Mouse (Mus musculus) retina, embryonic 14.5 days (tissue): Measurements from ENCODE around the gene Slc25a13.
"Not testable (repeated sequence)": the region's sequence is repeated elsewhere in the genome, so short reads cannot be mapped to it uniquely, and the experiment has no call there.

ENCODE experiments used
- DNase-seq: peaks from one replicate; pipeline ENCODE4 v3.0.0-alpha.2; 2015; ENCODE audit warnings: low spot score

Slc25a13 gene

DNA sequence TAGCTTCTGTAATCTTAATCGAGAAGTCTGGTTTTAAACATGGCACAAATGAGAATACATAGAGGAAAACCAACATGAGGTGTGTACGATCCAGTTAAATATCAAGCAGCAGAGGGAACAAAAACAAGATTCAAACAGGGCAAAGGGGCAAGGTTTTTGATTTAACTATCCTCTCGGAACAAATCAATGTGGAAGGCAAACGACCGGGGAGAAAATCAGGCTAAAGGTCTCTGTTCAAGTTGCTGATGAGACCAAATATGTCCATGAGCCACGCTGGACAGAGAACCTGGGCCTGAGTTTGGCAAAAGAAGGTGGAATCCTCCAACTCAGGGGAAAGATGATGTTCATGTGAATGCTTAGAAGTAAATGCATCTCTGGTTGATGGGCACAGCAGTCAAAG lies 14.5 kb downstream of the Slc25a13 start:
- DNase-seq, result no peak

- no peak for DNase-seq
These were observed 15.0 kb downstream of the Slc25a13 start for GRCm38 (mm10) chr6:6201977-6202376.

DNA sequence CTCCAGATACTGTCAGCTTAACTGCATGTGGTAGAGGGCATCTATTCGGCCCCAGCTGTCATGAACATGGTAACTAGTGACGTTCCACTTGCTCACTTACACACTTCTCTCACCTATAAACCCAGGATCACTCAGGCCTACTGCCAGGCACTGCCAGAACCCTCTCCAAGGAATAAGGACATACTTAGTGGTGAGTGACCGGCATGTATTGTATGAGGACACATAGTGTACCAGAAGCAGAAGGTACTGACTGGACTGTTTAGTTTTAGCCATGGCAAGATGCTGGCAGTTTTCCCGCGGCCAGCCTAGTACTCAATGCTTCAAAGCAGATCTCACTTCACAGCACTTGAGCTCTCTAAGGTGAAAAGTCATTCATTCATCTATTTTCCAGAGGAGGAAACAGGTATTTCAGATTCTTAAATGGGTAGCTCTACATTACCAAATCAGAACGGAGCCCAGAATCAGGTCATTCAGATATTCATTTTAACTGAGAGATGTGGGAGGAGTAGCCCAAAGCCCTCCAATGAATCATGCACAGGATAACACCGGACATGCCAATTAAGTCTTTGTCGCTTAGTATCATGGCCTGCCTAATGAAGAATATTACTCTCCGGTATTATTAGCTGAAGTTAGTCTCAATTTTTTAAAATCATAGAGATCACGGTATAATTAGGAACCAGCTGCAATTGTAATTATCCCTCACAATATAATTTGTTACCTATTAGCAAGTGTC lies 17.7 kb downstream of the Slc25a13 start:
- no peak for DNase-seq

DNA sequence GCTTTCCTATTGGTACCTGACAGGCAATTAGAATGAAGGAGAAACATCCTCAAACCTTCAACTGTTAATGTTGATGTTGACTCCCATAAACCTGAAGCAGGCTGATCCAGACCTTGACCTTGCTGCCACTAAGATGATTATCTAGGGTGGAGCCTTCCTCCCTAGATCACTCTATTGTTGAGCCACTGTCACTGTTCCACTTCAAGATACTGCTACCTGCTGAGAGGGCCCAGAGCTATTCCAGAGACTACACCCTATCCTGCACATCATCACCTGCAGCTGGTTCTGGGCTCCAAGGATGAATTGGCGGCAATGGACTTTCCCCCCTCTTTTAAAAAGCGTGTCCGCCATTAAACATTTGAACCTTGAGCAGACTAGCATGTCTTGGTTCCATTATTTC lies 18.9 kb downstream of the Slc25a13 start:
- not testable (repeated sequence) for DNase-seq

DNA sequence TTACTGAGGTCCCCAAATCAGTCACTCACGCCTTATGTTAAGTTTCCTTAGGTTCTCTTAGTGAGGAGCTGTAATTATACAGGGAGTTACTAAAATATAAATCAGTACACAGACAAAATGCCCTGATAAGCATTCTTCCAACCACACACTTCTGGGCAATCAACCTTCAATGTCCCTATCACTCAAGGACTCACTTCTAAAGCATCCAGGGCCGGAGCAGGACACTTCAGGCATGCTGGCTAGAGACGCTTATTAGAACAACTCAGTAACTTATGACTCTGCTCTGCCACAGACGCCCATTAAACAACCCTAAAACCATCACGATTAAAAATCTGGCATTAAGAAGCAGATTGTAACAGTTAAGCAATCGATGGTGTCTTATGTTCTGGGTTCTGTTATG lies 19.6 kb downstream of the Slc25a13 start:
- no peak for DNase-seq

DNA sequence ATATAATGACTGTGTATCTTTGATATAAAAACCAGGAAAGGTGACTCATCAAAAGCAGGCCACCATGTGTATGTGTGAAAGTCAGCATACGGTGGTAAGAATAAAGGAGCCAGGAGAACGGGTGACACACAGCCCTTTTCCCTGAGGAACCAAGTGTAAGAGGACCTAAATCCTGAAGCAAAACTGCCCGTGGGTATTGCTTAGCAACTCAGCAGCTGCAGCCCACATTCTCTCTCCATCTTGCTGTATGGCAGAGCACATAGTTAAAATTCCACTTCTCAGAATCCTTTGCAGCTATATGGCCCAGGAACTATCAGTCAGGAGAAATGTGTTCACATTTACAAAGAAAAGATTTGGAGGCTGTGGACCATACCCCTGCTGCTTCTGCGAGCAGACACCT lies 20.4 kb downstream of the Slc25a13 start:
- DNase-seq, result no peak

GRCm38 (mm10) chr6:6194831-6195230 lies 22.1 kb downstream of the Slc25a13 start:
- no peak for DNase-seq

DNA sequence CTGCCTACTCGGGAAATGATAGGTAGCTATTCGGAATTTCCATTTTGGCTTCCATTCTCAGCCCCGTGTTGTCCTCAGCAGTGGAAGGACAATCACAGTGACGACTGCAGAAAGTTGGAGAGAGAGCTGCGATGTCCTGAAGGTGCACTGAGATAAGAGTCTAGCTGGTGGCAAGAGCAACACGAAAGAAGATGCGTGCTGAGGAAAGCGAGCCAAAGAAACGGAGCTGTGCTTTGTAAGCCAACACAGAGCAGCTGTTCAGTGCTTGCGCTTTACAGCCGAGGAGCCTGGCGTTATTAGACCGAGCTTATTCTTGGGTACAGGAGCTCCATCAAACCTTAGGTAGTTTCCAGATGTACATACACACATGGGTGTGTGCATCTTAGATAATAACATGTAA lies 23.1 kb downstream of the Slc25a13 start:
- no peak for DNase-seq

- no peak for DNase-seq
These were observed 24.6 kb downstream of the Slc25a13 start for GRCm38 (mm10) chr6:6192413-6192812.

DNA sequence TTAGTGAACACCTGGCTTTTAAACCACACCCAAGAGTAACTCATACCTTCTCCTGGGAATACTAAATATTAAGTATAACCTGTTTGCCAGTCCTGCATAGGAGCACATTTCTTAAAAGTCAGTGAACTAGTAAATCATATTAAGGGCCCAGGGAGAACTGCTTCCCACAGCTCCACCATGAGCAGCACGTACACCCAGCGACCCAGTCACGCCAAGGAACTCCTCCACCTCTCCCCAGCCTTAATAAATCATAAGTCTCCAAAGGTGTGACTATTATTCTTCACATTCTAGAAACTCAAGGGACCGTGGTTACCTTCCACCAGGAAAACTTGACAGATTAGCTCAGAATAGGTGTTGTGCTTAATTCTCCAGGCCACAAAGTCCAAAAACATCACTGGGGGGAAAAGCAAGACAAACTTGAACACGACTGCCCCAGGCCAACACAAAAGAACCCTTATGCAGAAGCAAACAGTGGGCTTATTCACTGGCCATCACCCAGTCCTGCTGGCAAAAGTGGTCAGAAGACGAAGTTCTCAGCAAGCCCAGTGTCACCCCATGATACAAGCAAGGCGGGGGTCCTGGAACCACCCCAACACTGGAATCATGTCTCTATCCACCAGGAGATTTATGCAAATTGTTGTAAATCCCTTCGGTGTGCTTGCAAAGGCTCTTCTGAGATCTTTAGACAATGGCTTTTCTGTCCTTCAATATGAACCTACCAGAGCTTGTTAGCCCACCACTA lies 25.2 kb downstream of the Slc25a13 start:
- DNase-seq, result no peak

DNA sequence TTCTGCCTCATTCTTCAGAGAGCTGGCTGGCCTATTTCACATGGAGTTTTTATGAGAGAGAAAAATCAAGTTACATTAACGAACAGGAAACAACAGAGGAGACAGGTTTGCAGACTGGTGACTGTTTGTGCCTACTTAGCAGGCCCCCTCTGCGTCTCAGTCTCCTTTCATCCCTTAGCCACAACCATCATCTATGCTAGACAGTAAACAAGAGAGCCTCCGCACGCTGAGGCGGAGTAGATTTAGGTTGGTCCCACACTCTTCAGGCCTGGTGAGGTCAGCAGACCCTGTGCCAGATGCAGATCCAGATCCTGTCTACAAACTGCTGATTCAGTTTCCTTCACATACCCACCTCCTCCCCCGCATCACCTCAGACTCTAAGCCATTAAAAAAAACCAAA lies 28.0 kb downstream of the Slc25a13 start:
- no peak for DNase-seq

GRCm38 (mm10) chr6:6186468-6186867 lies 30.5 kb downstream of the Slc25a13 start:
- DNase-seq, result no peak

GRCm38 (mm10) chr6:6185735-6186068 lies 31.3 kb downstream of the Slc25a13 start:
- no peak for DNase-seq

DNA sequence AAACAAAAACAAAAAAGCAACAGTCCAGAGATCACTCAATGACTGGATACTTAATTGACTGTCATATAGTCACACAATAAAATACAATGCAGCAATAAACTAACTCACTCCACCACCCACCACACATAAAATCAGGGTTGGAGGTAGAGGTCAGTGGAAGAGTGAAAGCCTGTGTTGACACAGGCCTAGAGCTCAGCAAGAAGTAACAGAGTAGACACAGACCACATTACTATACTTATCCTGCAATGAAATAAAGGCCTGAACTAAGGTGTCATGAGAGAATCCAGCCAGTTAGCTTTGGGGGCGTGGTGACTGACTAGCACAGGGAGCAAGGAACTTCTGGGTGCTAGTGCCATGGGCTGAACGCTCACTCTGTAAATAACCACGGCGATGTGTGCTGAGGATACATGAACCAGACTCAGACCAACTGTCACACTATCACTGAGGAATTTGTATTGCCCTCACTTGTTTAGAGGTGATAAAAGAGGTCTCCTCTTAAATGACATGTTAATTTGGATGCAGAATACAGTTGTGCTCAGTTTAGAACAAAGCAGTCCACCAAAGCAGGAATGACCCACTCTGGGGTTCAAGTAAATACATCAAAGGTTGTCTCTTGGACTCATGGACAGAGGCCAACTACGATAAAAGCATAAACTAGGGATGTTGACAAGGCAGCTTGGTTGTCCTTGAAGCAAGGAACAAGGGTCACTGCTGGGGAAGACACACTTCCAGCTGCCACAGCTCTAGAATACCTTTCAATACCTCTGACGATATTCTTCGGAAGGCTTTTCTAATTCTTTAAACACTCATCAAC lies 31.8 kb downstream of the Slc25a13 start:
- DNase-seq, result no peak

GRCm38 (mm10) chr6:6183601-6184000 lies 33.4 kb downstream of the Slc25a13 start:
- no peak for DNase-seq

GRCm38 (mm10) chr6:6182191-6182590 lies 34.8 kb downstream of the Slc25a13 start:
- DNase-seq, result no peak

- DNase-seq, result not testable (repeated sequence)
These were observed 38.6 kb downstream of the Slc25a13 start for GRCm38 (mm10) chr6:6178341-6178740.

GRCm38 (mm10) chr6:6175350-6175971 lies 41.5 kb downstream of the Slc25a13 start:
- DNase-seq, result peak; percentile 46

DNA sequence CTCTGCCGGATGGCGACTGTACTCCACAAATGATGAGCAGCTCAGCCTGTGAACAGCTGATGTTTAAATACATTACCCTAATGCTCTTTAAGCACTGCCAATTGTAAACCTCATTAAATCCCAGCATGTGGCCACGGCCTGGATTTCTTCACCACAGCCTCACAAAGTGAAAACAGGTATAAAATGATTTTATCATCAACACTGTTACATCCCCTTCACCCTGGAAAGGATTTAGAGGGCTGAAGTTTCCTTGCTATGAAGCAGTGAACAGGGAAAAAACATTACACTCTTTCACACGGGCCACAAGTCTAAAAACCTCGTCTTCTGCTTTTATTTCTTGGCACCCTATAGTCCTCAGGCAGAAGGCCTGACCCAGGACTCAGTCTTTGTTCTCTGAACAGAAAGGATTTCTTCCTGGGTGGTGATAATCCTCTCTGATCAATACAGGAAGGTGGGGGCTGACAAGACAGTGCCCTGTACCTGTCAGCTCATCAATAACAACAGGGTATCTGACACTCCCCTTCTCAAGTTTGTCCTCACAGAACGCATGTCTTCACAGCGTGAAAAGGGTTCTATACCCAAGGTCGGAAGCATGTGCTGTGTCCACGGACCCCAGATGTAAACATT lies 42.9 kb downstream of the Slc25a13 start:
- DNase-seq, result peak; percentile 76

DNA sequence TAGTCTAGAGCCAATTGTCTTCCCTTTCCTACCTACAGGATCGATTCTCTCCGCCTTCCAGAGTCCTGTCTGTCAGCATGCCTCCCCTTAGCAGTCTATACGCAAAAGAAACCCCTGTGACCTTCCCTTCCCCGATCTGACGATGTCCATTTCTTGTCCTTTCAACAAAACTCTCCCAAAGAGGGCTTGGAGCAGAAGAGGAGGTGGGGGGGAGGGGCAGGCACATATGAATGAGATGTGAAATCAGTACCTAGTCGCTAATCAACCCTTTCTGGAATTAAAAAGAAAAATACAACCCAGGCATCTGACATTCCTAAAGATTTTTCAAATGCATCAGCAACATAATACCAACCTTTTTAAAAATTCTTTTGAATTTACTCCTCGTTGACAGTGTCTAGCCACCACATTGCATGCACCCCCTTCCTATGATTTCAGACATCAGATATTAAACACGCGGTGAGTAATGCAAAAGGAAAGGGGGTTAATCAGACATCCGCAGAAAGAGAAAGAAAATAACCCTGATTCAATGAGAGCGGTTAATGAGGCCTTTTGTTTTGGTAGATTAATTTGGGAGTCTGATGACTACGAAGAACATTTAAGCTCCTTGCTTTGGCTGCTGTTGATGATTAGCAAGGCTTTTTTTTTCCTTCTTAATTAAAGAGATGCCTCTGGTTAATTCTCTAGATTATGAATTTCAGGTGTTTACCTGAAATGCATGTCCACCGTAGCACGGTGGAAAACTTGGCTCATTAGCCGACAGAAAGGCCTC lies 43.6 kb downstream of the Slc25a13 start:
- peak; percentile 42 for DNase-seq

DNA sequence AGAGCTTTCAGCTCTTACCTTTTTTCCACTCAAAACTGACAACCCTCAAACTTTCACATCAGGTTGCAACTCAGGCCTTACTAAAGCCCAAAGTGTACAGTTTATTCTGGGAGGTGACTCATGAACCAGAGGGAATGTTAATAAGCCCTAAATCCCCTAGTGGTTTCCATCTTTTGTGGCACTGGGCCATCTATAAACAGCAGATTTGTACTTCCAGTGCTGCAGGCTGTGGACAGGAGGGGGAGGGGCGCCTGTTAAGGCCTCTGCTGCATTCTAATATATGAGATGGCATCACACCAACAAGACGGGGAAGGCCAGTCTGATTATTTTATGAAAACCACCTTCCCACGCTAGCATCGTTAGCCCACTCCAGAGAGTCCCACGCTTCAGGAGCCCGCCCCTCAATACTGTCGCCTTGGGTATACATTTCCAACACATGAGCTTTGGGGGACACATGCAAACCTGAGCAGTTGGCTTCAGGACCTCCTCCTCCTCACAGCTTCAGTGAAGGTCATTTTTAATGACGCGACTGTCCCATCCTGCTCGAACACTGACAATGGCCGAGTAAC lies 48.3 kb downstream of the Slc25a13 start:
- DNase-seq, result no peak
